Mouse (Mus musculus): ENCODE data around the gene Gm10985. TPM values are rescaled to one million over a fixed set of nuclear protein-coding genes. Genes with fewer than 3 reads are reported as not detected.
A peak's percentile ranks its signal among the peaks of the same experiment; 100 is the strongest.

The Gm10985 gene
- polyA plus RNA-seq, 1 experiment from 2014 or later: not detected

DNA sequence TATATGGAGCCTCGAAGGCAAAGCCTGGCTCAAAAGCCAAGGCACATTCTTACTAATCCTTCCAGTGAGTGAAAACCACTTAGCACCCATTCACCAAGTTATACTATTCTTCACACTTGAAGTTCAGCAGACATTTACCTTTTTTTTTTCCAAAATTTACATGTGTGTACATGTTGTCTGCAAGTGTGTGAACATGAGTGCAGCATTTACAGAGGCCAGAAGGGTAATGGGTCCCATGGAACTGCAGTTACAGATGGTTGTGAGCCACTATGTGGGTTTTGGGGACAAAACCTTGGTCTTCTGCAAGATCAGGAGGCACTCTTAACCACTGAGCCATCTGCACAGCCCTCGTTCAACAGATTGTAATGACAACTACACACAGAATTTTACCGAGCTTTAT, 9.9 kb downstream of the Gm10985 start:
- 94% methylated on average over 3 of the region's 3 CpGs for WGBS

DNA sequence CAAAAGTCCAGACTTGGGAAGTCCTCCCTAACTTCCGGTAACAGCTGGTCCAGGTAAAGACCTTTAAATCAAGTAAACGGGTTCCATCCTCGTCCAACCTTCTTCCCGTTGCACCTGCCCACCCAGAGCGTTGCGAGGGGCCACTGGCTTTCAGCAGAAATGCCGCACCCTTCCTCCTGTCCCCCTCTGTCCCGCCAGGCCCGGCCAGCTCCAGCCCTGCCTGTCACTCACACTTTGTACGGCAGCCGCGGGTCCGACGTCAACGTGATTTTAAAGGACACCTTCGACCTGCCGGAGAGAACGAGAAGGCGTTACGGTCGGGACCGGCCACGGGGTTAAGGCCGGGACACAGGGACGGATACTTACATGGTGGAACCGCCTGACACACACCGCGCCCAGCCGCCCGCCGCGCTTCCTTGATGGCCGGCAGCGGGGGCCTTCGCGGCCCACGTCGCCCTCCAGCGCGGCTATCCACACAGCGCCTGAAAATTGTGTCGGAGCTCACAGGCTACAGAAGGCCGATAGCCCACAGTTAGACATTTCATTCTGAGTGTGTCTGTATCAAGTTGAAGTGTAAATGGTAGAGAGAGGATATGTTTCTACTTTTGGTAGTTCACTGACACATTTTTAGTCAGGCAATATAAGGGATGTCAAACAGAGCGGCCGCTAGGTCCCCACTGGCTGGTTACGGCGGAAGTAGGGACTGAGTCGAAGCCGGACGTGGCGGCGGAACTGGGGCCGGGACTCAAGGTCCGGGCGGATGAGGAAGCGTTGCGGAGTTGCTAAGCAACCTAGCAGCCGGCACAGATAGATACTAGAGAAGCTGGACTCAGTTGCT, 18.7 kb downstream of the Gm10985 start, which contains the start of gene Ufm1:
Gene Ufm1, minus strand, starts transcription at position 448 of the 838 bp plus-strand sequence.
- WGBS: under 1% methylated on average over 58 of the region's 58 CpGs
- peak within 1 kb of the TSS; percentile 70 for H3K9ac ChIP-seq (ENCODE audit: low read depth, low read length)
- H3K4me2 ChIP-seq (ENCODE audit: low read length): peak within 1 kb of the TSS; percentile 75
- H3K27me3 ChIP-seq (replicated peaks; ENCODE audit: control insufficient read depth, insufficient read depth, low read length): no peaks in the 10 kb centered on the region
- peaks cover 24% of the 10 kb centered on the region for H3K36me3 ChIP-seq (ENCODE audit: control insufficient read depth, insufficient read depth, low read length)
- H3K4me3 ChIP-seq (ENCODE audit: low read length): peak within 1 kb of the TSS; percentile 58
- peak; percentile 100 for ATAC-seq
- no peaks in the 10 kb centered on the region for H3K9me3 ChIP-seq (ENCODE audit: control insufficient read depth, low read length)
- H3K27ac ChIP-seq (ENCODE audit: low read depth, low read length): peak within 1 kb of the TSS; percentile 49; the same call in 1 of the 2 replicates
- peaks cover 7% of the 10 kb centered on the region for H3K4me1 ChIP-seq (ENCODE audit: control insufficient read depth, insufficient read depth, low read depth, low read length)

More for the DNA sequence above, 9.9 kb downstream of the Gm10985 start:
- no peak for ATAC-seq
- H3K27ac ChIP-seq (ENCODE audit: low read depth, low read length): no peak overlapping the region
- H3K4me2 ChIP-seq (ENCODE audit: low read length): no peak overlapping the region
- H3K4me3 ChIP-seq (ENCODE audit: low read length): no peak overlapping the region
- H3K4me1 ChIP-seq (ENCODE audit: control insufficient read depth, insufficient read depth, low read depth, low read length): no peaks in the 10 kb centered on the region
- peaks cover 18% of the 10 kb centered on the region for H3K36me3 ChIP-seq (ENCODE audit: control insufficient read depth, insufficient read depth, low read length)
- no peak overlapping the region for H3K9ac ChIP-seq (ENCODE audit: low read depth, low read length)
- no peaks in the 10 kb centered on the region for H3K27me3 ChIP-seq (replicated peaks; ENCODE audit: control insufficient read depth, insufficient read depth, low read length)
- no peaks in the 10 kb centered on the region for H3K9me3 ChIP-seq (ENCODE audit: control insufficient read depth, low read length)

DNA sequence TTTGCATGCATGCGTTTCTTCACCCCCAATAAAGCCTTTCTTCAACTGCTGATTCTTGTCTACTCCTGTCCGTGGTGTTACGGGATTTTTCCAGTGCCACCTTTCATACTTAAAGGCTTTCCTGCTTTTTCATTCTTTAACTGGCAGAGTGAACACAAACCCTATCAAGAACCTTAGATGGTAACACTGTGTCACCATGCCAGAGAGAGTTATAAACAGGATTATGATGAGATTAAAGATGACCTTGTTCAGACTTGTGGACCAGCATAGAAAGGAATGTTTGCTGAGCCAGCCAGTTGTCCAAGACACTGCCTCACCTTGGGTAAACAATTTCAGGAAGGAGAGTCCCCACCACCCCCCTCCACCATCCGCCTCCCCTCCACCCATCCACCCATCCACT, 23.3 kb downstream of the Gm10985 start:
- Histone ChIP-seq H3K9me3 (ENCODE audit: control insufficient read depth, low read length) (no peaks in the 10 kb centered on the region), H3K4me2 (ENCODE audit: low read length) (no peak overlapping the region), H3K36me3 (ENCODE audit: control insufficient read depth, insufficient read depth, low read length) (no peaks in the 10 kb centered on the region), H3K27ac (ENCODE audit: low read depth, low read length) (no peak overlapping the region), H3K9ac (ENCODE audit: low read depth, low read length) (no peak overlapping the region), H3K4me1 (ENCODE audit: control insufficient read depth, insufficient read depth, low read depth, low read length) (no peaks in the 10 kb centered on the region; the same call in 1 of the 2 replicates), H3K4me3 (ENCODE audit: low read length) (no peak overlapping the region), H3K27me3 (replicated peaks; ENCODE audit: control insufficient read depth, insufficient read depth, low read length) (no peaks in the 10 kb centered on the region)
- WGBS: 88% methylated on average over 4 of the region's 4 CpGs
- no peak for ATAC-seq

DNA sequence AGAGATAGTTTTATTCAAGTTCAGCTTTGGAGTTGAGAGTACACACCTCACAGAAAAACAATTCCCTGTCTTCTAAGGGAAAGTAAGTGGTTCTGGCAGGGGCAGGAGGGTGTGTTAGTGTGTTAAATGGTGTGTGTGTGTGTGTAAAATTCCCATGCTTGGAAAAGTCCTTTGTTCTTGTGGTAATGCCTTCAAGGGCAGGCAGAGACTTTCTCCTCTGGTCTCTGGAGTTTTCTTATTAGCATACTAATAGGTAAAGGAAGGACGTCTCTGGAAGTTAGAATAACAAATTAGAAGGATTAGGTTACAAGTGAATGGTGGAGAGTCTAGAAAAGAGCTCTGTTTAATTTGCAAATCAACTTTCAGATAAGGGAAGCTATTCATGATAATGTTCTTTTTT, 24.4 kb downstream of the Gm10985 start:
- H3K27ac ChIP-seq (ENCODE audit: low read depth, low read length): no peak overlapping the region
- H3K9me3 ChIP-seq (ENCODE audit: control insufficient read depth, low read length): no peaks in the 10 kb centered on the region
- ATAC-seq: no peak
- WGBS: 8% methylated on average over 1 of the region's 1 CpGs
- no peaks in the 10 kb centered on the region for H3K36me3 ChIP-seq (ENCODE audit: control insufficient read depth, insufficient read depth, low read length)
- no peak overlapping the region for H3K4me2 ChIP-seq (ENCODE audit: low read length)
- H3K4me1 ChIP-seq (ENCODE audit: control insufficient read depth, insufficient read depth, low read depth, low read length): no peaks in the 10 kb centered on the region; the same call in 1 of the 2 replicates
- H3K9ac ChIP-seq (ENCODE audit: low read depth, low read length): no peak overlapping the region
- H3K4me3 ChIP-seq (ENCODE audit: low read length): no peak overlapping the region
- H3K27me3 ChIP-seq (replicated peaks; ENCODE audit: control insufficient read depth, insufficient read depth, low read length): no peaks in the 10 kb centered on the region

DNA sequence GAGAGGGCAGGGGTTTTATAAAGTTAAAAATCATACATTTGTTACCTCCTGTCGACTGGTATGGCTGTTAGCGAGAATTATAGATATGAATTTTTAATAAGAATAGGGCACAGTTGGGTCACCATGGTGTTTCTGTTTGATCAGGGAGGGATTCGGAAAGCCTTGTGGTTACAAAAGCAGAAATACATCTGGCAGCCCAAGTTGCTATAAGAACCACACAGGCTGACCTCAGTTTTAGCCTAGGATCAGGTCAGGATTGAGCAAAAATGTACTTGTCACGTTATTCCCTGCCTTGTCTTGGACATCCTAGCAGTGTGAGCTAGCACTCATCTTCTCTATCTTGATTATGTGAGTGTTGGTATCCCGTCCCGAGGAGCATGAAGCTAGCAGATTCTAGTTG, 25.6 kb downstream of the Gm10985 start:
- H3K9ac ChIP-seq (ENCODE audit: low read depth, low read length): no peak overlapping the region
- H3K27ac ChIP-seq (ENCODE audit: low read depth, low read length): no peak overlapping the region
- 78% methylated on average over 6 of the region's 6 CpGs for WGBS
- no peak overlapping the region for H3K4me3 ChIP-seq (ENCODE audit: low read length)
- H3K4me2 ChIP-seq (ENCODE audit: low read length): no peak overlapping the region
- no peak for ATAC-seq
- no peaks in the 10 kb centered on the region for H3K27me3 ChIP-seq (replicated peaks; ENCODE audit: control insufficient read depth, insufficient read depth, low read length)
- H3K9me3 ChIP-seq (ENCODE audit: control insufficient read depth, low read length): no peaks in the 10 kb centered on the region
- no peaks in the 10 kb centered on the region for H3K4me1 ChIP-seq (ENCODE audit: control insufficient read depth, insufficient read depth, low read depth, low read length)
- H3K36me3 ChIP-seq (ENCODE audit: control insufficient read depth, insufficient read depth, low read length): no peaks in the 10 kb centered on the region

DNA sequence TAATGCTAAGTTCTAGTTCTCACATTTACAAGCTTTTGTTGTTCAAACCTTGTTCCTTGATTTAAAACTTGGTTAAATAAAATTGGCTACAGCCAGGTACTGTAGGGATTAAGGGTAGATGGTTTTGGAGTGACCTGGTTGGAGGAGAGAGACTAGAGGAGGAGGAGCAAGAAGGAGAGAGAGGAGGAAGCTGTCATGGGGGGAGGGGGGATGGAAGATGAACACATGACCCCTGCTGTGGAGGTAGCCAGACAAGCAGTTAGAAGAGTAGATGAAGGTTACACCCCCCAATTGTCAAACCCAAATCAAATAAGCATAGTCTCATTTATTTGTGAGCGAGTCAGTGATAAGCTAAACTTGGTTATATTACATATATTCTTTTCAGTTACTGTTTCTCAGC, 26.7 kb downstream of the Gm10985 start:
- Histone ChIP-seq H3K27me3 (replicated peaks; ENCODE audit: control insufficient read depth, insufficient read depth, low read length) (no peaks in the 10 kb centered on the region), H3K4me1 (ENCODE audit: control insufficient read depth, insufficient read depth, low read depth, low read length) (no peaks in the 10 kb centered on the region), H3K9ac (ENCODE audit: low read depth, low read length) (no peak overlapping the region), H3K9me3 (ENCODE audit: control insufficient read depth, low read length) (no peaks in the 10 kb centered on the region), H3K4me3 (ENCODE audit: low read length) (no peak overlapping the region), H3K27ac (ENCODE audit: low read depth, low read length) (no peak overlapping the region), H3K36me3 (ENCODE audit: control insufficient read depth, insufficient read depth, low read length) (no peaks in the 10 kb centered on the region), H3K4me2 (ENCODE audit: low read length) (no peak overlapping the region)
- no peak for ATAC-seq
- 90% methylated on average over 1 of the region's 1 CpGs for WGBS

DNA sequence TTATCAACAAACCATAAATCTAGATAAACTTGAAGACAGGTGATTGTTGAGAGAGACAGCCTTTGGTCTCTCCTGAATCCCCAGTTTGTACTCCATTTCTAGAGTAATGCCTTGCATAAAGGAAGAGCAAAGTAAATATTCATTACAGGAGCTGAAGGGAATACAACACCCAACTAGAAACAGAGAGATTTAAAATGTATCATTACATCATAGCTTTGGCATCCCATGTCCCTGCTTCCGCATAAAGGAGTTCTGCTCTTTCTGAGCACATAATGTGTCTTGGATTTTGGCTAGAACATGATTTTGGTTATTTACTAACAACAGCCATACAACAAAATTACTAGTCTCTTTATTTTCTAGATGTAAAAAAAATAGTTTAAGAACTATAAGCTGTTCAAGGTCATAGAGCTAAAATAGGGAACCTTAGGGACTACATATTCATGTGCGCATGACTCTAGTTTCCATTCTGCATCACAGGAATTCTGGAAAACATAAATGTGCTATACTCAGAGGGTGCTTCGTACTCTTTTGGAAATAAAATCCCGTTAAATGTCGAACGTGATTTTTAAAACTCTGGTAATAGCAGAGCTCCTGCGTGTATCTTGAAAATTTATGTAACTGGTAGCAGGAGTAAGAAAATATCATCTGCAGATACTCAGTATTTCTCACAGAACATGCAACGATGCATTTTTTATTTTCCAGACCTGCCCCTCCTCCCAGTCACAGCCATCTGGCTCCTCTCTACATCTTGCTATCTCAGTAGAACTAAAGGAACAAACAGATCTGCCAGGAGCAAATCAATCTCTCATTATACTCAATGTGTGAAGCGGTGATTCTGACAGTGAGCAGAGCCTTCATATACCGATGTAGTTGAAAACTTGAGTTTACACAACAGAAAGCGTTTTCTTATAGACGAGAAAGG, 46.0 kb downstream of the Gm10985 start:
- no peak overlapping the region for H3K27ac ChIP-seq (ENCODE audit: low read depth, low read length)
- H3K4me2 ChIP-seq (ENCODE audit: low read length): no peak overlapping the region
- 83% methylated on average over 12 of the region's 12 CpGs for WGBS
- H3K4me3 ChIP-seq (ENCODE audit: low read length): no peak overlapping the region
- no peak overlapping the region for H3K9ac ChIP-seq (ENCODE audit: low read depth, low read length)
- H3K4me1 ChIP-seq (ENCODE audit: control insufficient read depth, insufficient read depth, low read depth, low read length): no peaks in the 10 kb centered on the region
- no peaks in the 10 kb centered on the region for H3K36me3 ChIP-seq (ENCODE audit: control insufficient read depth, insufficient read depth, low read length)
- H3K9me3 ChIP-seq (ENCODE audit: control insufficient read depth, low read length): peaks cover 2% of the 10 kb centered on the region; the same call in 1 of the 2 replicates
- no peak for ATAC-seq
- no peaks in the 10 kb centered on the region for H3K27me3 ChIP-seq (replicated peaks; ENCODE audit: control insufficient read depth, insufficient read depth, low read length)
